Mouse (Mus musculus): ENCODE measurements around the gene Gpbp1l1. TPM values are rescaled to one million over a fixed set of nuclear protein-coding genes. Genes with fewer than 3 reads are reported as not detected.

Gene Gpbp1l1
- polyA plus RNA-seq, 1 experiment from 2014 or later: 33.7 TPM

- H3K9ac ChIP-seq (ENCODE audit: low read depth, low read length): peak overlapping the region; percentile 97
- peak overlapping the region; percentile 85 for H3K4me2 ChIP-seq
- H3K27me3 ChIP-seq (replicated peaks; ENCODE audit: control insufficient read depth, insufficient read depth, low read length): no peaks in the 10 kb centered on the region
- H3K4me3 ChIP-seq (ENCODE audit: low read depth, low read length): peak overlapping the region; percentile 91
- no peaks in the 10 kb centered on the region for H3K9me3 ChIP-seq (ENCODE audit: control insufficient read depth, low read length)
- H3K27ac ChIP-seq (ENCODE audit: low read depth, low read length): peak overlapping the region; percentile 94
- ATAC-seq (replicated peaks; ENCODE audit: low FRiP score) (peak; percentile 86), DNase-seq (ENCODE audit: low spot score) (peak; percentile 95)
- H3K4me1 ChIP-seq (replicated peaks; ENCODE audit: control insufficient read depth, insufficient read depth, low read length): no peaks in the 10 kb centered on the region; the same call in 1 of the 2 replicates
- WGBS: under 1% methylated on average over 13 of the region's 13 CpGs
- no peaks in the 10 kb centered on the region for H3K36me3 ChIP-seq (ENCODE audit: control insufficient read depth, insufficient read depth, low read length)
Observed at GRCm38 (mm10) chr4:116627359-116627716, 69.9 kb downstream of the Gpbp1l1 start.

GRCm38 (mm10) chr4:116627722-116628662 lies 70.5 kb downstream of the Gpbp1l1 start, which contains the start of gene Nasp:
Nasp (minus strand) TSS chr4:116627941.
- DNase-seq (ENCODE audit: low spot score) (peak; percentile 79), ATAC-seq (replicated peaks; ENCODE audit: low FRiP score) (peak; percentile 83)
- Histone ChIP-seq H3K27ac (ENCODE audit: low read depth, low read length) (peak within 1 kb of the TSS; percentile 94), H3K9me3 (ENCODE audit: control insufficient read depth, low read length) (no peaks in the 10 kb centered on the region), H3K9ac (ENCODE audit: low read depth, low read length) (peak within 1 kb of the TSS; percentile 97), H3K36me3 (ENCODE audit: control insufficient read depth, insufficient read depth, low read length) (no peaks in the 10 kb centered on the region; the same call in 1 of the 2 replicates), H3K4me1 (replicated peaks; ENCODE audit: control insufficient read depth, insufficient read depth, low read length) (no peaks in the 10 kb centered on the region; the same call in 1 of the 2 replicates), H3K4me3 (ENCODE audit: low read depth, low read length) (peak within 1 kb of the TSS; percentile 91), H3K4me2 (peak within 1 kb of the TSS; percentile 85), H3K27me3 (replicated peaks; ENCODE audit: control insufficient read depth, insufficient read depth, low read length) (no peaks in the 10 kb centered on the region)
- 8% methylated on average over 23 of the region's 23 CpGs for WGBS

- Histone ChIP-seq H3K36me3 (ENCODE audit: control insufficient read depth, insufficient read depth, low read length) (peaks cover 36% of the 10 kb centered on the region), H3K4me1 (replicated peaks; ENCODE audit: control insufficient read depth, insufficient read depth, low read length) (no peaks in the 10 kb centered on the region), H3K9me3 (ENCODE audit: control insufficient read depth, low read length) (no peaks in the 10 kb centered on the region), H3K27me3 (replicated peaks; ENCODE audit: control insufficient read depth, insufficient read depth, low read length) (no peaks in the 10 kb centered on the region), H3K4me2 (no peak overlapping the region), H3K27ac (ENCODE audit: low read depth, low read length) (no peak overlapping the region), H3K4me3 (ENCODE audit: low read depth, low read length) (no peak overlapping the region), H3K9ac (ENCODE audit: low read depth, low read length) (no peak overlapping the region)
- DNase-seq (ENCODE audit: low spot score): no peak
- ATAC-seq (replicated peaks; ENCODE audit: low FRiP score): no peak
- 88% methylated on average over 1 of the region's 1 CpGs for WGBS
Observed at GRCm38 (mm10) chr4:116635197-116635596, 77.7 kb downstream of the Gpbp1l1 start.

- Histone ChIP-seq H3K27me3 (replicated peaks; ENCODE audit: control insufficient read depth, insufficient read depth, low read length) (no peaks in the 10 kb centered on the region), H3K36me3 (ENCODE audit: control insufficient read depth, insufficient read depth, low read length) (peaks cover 57% of the 10 kb centered on the region), H3K4me1 (replicated peaks; ENCODE audit: control insufficient read depth, insufficient read depth, low read length) (no peaks in the 10 kb centered on the region), H3K9ac (ENCODE audit: low read depth, low read length) (no peak overlapping the region), H3K9me3 (ENCODE audit: control insufficient read depth, low read length) (no peaks in the 10 kb centered on the region), H3K4me2 (no peak overlapping the region), H3K27ac (ENCODE audit: low read depth, low read length) (no peak overlapping the region), H3K4me3 (ENCODE audit: low read depth, low read length) (no peak overlapping the region)
- DNase-seq (ENCODE audit: low spot score): no peak
- no peak for ATAC-seq (replicated peaks; ENCODE audit: low FRiP score)
- 94% methylated on average over 6 of the region's 6 CpGs for WGBS
Observed at GRCm38 (mm10) chr4:116638821-116639220, 81.4 kb downstream of the Gpbp1l1 start.

GRCm38 (mm10) chr4:116642071-116642470 lies 84.6 kb downstream of the Gpbp1l1 start:
- ATAC-seq (replicated peaks; ENCODE audit: low FRiP score): no peak
- H3K9ac ChIP-seq (ENCODE audit: low read depth, low read length): no peak overlapping the region
- H3K9me3 ChIP-seq (ENCODE audit: control insufficient read depth, low read length): no peaks in the 10 kb centered on the region
- no peak overlapping the region for H3K27ac ChIP-seq (ENCODE audit: low read depth, low read length)
- DNase-seq (ENCODE audit: low spot score): no peak
- no peaks in the 10 kb centered on the region for H3K4me1 ChIP-seq (replicated peaks; ENCODE audit: control insufficient read depth, insufficient read depth, low read length)
- WGBS: 95% methylated on average over 1 of the region's 1 CpGs
- peaks cover 49% of the 10 kb centered on the region for H3K36me3 ChIP-seq (ENCODE audit: control insufficient read depth, insufficient read depth, low read length)
- H3K4me2 ChIP-seq: no peak overlapping the region
- no peak overlapping the region for H3K4me3 ChIP-seq (ENCODE audit: low read depth, low read length)
- no peaks in the 10 kb centered on the region for H3K27me3 ChIP-seq (replicated peaks; ENCODE audit: control insufficient read depth, insufficient read depth, low read length)

Other genes starting within 250 kb of the Gpbp1l1 start
- gene Mast2, start 93.5 kb upstream of the Gpbp1l1 start, polyA plus RNA-seq (2014; fragmentation: Nextera tagmentation; extraction: Ambion mirVana): 19.5 and 21.9 TPM in 2 replicates
- gene Ipp, start 50.1 kb upstream of the Gpbp1l1 start, polyA plus RNA-seq (2014; fragmentation: Nextera tagmentation; extraction: Ambion mirVana): 8.5 and 9.6 TPM in 2 replicates
- gene Tmem69, start 1.7 kb upstream of the Gpbp1l1 start, polyA plus RNA-seq (2014; fragmentation: Nextera tagmentation; extraction: Ambion mirVana): 51.5 and 55.5 TPM in 2 replicates
- 2.1 and 4.4 TPM in 2 replicates for gene Ccdc17, start 39.0 kb downstream of the Gpbp1l1 start, polyA plus RNA-seq (2014; fragmentation: Nextera tagmentation; extraction: Ambion mirVana)
- gene Nasp, start 70.3 kb downstream of the Gpbp1l1 start, polyA plus RNA-seq (2014; fragmentation: Nextera tagmentation; extraction: Ambion mirVana): 185 and 187 TPM in 2 replicates
- 449 and 453 TPM in 2 replicates for gene Akr1a1, start 94.0 kb downstream of the Gpbp1l1 start, polyA plus RNA-seq (2014; fragmentation: Nextera tagmentation; extraction: Ambion mirVana)
- 1,160 and 1,259 TPM in 2 replicates for gene Prdx1, start 127.9 kb downstream of the Gpbp1l1 start, polyA plus RNA-seq (2014; fragmentation: Nextera tagmentation; extraction: Ambion mirVana)
- gene Mmachc, start 150.7 kb downstream of the Gpbp1l1 start, polyA plus RNA-seq (2014; fragmentation: Nextera tagmentation; extraction: Ambion mirVana): 24.2 and 27.4 TPM in 2 replicates
- 24.4 and 25.1 TPM in 2 replicates for gene Ccdc163, start 150.9 kb downstream of the Gpbp1l1 start, polyA plus RNA-seq (2014; fragmentation: Nextera tagmentation; extraction: Ambion mirVana)
- 3.1 and 4.3 TPM in 2 replicates for gene Tesk2, start 163.3 kb downstream of the Gpbp1l1 start, polyA plus RNA-seq (2014; fragmentation: Nextera tagmentation; extraction: Ambion mirVana)
- gene Toe1, start 250.0 kb downstream of the Gpbp1l1 start, polyA plus RNA-seq (2014; fragmentation: Nextera tagmentation; extraction: Ambion mirVana): 33.0 and 34.2 TPM in 2 replicates